Mouse (Mus musculus): Measurements from ENCODE around the gene Hist1h4a. TPM values are rescaled to one million over a fixed set of nuclear protein-coding genes. Genes with fewer than 3 reads are reported as not detected.
"Not testable (repeated sequence)": the region's sequence is repeated elsewhere in the genome, so short reads cannot be mapped to it uniquely, and the experiment has no call there.

The Hist1h4a gene
- 1.1 TPM in 1 of 2 replicates, not detected in the other for polyA plus RNA-seq (2015; fragmentation: Nextera tagmentation; extraction: Ambion mirVana)

DNA sequence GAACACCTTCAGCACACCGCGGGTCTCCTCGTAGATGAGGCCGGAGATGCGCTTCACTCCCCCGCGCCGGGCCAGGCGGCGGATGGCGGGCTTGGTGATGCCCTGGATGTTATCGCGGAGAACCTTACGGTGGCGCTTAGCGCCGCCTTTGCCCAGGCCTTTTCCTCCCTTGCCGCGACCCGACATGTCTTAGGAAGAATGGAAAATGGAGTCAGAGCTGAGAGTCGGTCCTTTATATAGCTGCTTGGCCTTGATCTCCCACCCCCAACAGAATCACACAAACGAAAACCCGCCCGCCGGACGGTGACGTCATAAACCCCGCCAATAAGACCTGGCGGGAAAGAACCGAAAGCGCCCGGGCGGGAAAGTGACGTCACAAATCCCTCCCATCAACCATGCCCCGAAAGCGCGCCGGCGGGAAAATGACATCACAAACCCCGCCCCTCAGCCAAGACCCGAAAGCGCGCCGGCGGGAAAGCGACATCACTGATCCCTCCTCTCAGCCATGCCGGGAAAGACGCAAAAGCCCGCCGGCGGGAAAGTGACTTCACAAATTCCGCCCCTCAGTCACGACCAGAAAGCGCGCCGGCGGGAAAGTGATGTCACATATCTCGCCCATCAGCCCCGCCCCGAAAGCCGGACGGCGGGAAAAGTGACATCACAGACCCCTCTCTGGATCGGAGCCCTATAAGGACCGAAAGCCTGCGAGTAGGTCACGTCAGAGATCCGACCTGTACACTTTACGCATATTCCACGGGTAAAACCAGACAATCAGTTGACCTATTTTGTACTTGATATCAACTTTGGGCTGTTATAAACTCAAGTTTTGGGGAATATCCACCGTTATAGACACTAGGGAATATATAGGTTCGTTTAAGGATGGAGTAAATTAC lies at the start of gene Hist1h4a:
TSS of gene Hist1h4a (minus strand) at position 259 of the 893 bp plus-strand sequence.
- H3K4me3 ChIP-seq, result peak within 1 kb of the TSS; percentile 59
- under 1% methylated on average over 62 of the region's 72 CpGs for WGBS
- H3K27me3 ChIP-seq, result no peaks in the 10 kb centered on the region
- H3K9me3 ChIP-seq, result no peaks in the 10 kb centered on the region
- ATAC-seq (ENCODE audit: low read depth), result peak; percentile 75
- H3K4me2 ChIP-seq, result peak within 1 kb of the TSS; percentile 79
- peak within 1 kb of the TSS; percentile 90 for H3K27ac ChIP-seq (replicated peaks)
- H3K9ac ChIP-seq, result peak within 1 kb of the TSS; percentile 62
- H3K36me3 ChIP-seq, result no peaks in the 10 kb centered on the region
- peaks cover 34% of the 10 kb centered on the region for H3K4me1 ChIP-seq (replicated peaks)

DNA sequence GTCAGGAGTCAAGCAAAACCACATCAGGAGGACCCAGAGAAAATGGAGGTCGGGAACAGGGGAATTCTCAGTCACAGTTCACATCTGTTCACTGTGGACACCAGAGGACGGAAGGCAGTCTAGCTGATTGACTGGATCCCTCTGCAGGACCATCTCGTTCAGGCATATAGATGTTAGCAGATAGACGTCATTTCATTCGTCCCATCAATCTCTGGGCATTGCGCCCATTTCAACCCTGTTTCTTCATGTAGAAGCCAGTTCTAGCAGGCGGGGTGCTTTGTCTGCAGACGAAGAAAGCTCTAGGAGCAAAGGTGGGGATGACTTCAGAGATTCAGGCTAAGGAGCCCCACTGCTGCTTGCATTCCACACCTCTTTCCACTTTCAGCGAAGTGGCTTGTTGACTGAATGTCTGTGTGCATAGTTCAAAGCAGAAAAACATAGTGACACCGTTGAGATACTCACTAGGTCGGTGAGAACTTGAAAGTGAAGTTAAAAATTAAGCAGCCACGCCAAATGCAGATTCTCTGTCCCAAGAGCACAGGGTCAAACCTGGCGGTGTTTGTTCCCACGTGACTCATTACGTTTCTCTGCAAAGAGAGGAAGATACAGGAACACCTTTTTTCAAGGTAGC lies 45.5 kb upstream of the Hist1h4a start, which contains the start of gene Slc17a2:
TSS of gene Slc17a2 (plus strand) at position 572 of the 631 bp plus-strand sequence.
- 89% methylated on average over 15 of the region's 15 CpGs for WGBS
- Histone ChIP-seq H3K27me3 (no peaks in the 10 kb centered on the region), H3K36me3 (no peaks in the 10 kb centered on the region), H3K4me2 (no peak within 1 kb of the TSS), H3K27ac (replicated peaks) (no peak within 1 kb of the TSS), H3K9ac (no peak within 1 kb of the TSS), H3K9me3 (no peaks in the 10 kb centered on the region), H3K4me3 (no peak within 1 kb of the TSS), H3K4me1 (replicated peaks) (no peaks in the 10 kb centered on the region)
- ATAC-seq (ENCODE audit: low read depth), result no peak

DNA sequence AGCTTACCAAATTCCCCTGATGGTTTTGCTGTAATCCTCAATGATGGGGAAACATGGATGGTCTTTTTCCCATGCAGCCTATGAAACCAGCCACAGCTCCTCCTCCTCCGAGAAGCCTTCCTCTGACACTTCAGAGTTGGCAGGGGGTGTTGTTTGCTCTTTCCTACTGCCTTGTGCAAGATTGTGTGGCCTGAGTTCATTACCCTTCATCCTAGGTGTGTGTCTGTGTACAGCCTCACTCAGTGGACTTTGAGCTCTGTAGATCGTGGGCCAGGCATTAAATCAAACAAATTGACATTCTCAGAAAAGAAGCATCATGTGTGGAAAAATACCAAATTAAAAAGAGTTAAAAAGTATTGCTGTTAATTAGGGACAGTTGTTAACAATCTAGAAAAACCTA lies 43.5 kb upstream of the Hist1h4a start:
- 78% methylated on average over 2 of the region's 2 CpGs for WGBS
- no peaks in the 10 kb centered on the region for H3K9me3 ChIP-seq
- H3K4me1 ChIP-seq (replicated peaks), result no peaks in the 10 kb centered on the region
- no peak overlapping the region for H3K4me3 ChIP-seq
- ATAC-seq (ENCODE audit: low read depth), result no peak
- no peak overlapping the region for H3K4me2 ChIP-seq
- no peak overlapping the region for H3K9ac ChIP-seq
- H3K36me3 ChIP-seq, result no peaks in the 10 kb centered on the region
- H3K27me3 ChIP-seq, result no peaks in the 10 kb centered on the region
- no peak overlapping the region for H3K27ac ChIP-seq (replicated peaks)

DNA sequence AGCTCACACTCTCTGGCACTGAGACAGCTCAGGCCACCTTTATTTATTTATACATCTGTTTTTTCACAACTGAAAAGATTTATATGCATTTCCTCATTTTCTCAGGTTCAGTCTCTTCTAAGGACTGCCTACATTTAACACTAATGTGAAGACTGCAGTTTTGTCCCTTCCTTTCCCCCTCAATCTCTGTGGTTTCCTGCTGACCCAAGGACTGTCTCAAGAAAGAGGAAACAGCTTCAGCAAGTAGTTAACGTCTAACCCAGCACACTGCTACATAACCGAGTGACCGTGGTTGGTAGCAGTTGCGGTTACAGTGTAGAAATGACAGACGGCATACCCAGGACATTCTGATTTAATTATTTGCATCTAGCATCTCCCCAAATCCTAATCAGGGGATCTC lies 38.4 kb upstream of the Hist1h4a start:
- Histone ChIP-seq H3K4me2 (no peak overlapping the region), H3K9ac (no peak overlapping the region), H3K27ac (replicated peaks) (no peak overlapping the region), H3K4me3 (no peak overlapping the region), H3K9me3 (no peaks in the 10 kb centered on the region), H3K27me3 (no peaks in the 10 kb centered on the region), H3K36me3 (no peaks in the 10 kb centered on the region), H3K4me1 (replicated peaks) (no peaks in the 10 kb centered on the region)
- ATAC-seq (ENCODE audit: low read depth), result no peak
- 89% methylated on average over 5 of the region's 5 CpGs for WGBS

DNA sequence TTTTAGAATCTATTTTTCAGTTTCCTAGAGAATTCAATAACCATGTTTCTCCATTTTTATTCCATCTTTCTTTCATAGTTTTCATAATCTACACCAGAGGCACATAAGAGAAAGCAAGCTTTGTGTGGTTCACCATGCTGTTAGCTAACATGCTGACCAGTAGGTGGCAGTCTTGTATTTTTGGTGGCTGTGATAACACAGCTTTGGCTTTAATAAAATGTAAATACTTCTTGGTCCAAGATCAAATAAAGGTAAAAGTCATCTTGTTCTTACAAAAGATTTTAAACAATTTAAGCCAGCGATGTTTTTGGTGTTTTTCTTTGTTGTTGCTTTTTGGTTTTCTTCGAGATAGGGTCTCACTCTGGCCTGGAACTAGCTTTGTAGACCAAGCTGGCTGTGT lies 31.5 kb upstream of the Hist1h4a start:
- H3K27me3 ChIP-seq, result no peaks in the 10 kb centered on the region
- no peak overlapping the region for H3K9ac ChIP-seq
- 47% methylated on average over 2 of the region's 2 CpGs for WGBS
- H3K4me3 ChIP-seq, result no peak overlapping the region
- no peaks in the 10 kb centered on the region for H3K36me3 ChIP-seq
- no peaks in the 10 kb centered on the region for H3K4me1 ChIP-seq (replicated peaks)
- no peaks in the 10 kb centered on the region for H3K9me3 ChIP-seq
- H3K4me2 ChIP-seq, result no peak overlapping the region
- no peak overlapping the region for H3K27ac ChIP-seq (replicated peaks)
- no peak for ATAC-seq (ENCODE audit: low read depth)

DNA sequence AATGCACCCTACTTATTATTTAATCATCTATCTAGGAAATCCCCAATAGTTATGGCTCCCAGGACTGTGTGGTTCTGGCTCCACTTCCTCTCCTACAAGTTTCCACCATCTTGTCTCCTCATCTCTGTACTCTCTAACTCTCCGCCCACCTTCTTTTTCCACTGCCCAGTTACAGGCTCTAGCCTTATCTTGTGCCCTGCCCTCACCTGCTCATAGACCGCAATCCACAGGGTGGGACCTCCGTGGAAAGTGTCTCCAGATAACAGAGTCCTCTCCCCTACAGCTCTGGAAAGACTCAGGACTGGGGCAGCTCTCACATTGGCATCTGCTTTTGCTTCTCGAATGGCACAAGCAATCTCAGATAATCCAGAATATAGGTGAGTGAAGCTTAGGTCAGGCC lies 18.0 kb upstream of the Hist1h4a start:
- no peak overlapping the region for H3K9ac ChIP-seq
- H3K36me3 ChIP-seq, result no peaks in the 10 kb centered on the region
- H3K4me2 ChIP-seq, result no peak overlapping the region
- no peak for ATAC-seq (ENCODE audit: low read depth)
- 82% methylated on average over 4 of the region's 4 CpGs for WGBS
- H3K27ac ChIP-seq (replicated peaks), result no peak overlapping the region
- no peak overlapping the region for H3K4me3 ChIP-seq
- no peaks in the 10 kb centered on the region for H3K27me3 ChIP-seq
- H3K4me1 ChIP-seq (replicated peaks), result no peaks in the 10 kb centered on the region
- no peaks in the 10 kb centered on the region for H3K9me3 ChIP-seq

DNA sequence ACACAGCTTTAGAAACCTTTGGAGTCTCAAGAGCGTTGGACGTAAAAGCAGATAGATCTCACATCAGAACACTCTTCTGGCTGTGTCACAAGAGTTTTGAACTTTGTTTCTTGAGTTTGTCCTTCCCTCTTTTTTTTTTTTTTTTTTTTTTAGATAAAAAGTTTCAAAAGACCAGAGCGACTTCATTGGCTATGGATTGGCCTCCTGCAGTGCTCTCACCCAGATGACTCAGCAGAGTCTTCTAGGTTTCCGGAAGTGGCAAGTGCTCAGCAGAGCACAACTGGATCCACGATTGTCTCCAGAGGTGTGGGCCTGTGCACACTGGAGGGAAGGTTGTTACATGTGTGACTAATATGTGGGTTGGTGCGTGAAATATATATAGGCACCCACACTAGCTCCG lies 17.3 kb upstream of the Hist1h4a start:
- ATAC-seq (ENCODE audit: low read depth), result no peak

DNA sequence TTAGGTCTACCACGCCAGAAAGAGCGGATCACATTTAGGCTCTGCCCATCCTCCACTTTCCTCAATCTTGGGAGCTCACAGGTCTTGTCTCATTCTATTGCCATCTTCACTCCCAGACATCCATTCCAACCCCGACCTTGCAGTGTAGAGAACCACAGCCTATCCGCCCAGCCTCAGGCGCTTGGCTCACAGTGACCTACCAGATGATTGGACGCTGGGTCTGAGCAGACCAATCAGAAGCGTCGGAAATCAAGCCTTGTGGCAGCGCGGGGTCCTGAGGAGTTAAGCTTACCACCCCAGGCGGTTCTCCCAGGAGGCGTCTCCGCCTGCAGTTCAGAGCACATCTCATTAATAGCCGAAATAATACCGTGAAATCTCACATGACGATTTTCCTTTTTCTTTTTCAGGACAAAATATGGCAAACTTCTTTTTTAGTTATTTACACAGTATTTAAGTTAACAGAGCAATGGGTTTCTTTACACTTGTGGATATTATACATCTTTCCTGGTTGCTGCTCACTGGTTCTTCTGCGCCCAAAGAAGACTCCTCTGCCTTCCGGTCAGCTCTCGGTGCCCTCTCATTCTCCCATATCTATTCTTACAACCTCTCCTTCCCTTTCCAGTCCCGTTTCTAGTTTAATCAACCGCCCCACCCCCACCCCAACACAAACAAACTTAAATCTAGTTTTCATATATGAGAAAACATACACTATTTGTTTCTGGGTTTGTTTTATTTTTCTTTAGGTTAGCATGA lies 11.7 kb upstream of the Hist1h4a start:
- Histone ChIP-seq H3K4me3 (peak overlapping the region; percentile 6; the same call in 1 of the 2 replicates), H3K27ac (replicated peaks) (no peak overlapping the region), H3K36me3 (no peaks in the 10 kb centered on the region), H3K9me3 (no peaks in the 10 kb centered on the region), H3K4me1 (replicated peaks) (peaks cover 4% of the 10 kb centered on the region), H3K4me2 (peak overlapping the region; percentile 47), H3K27me3 (no peaks in the 10 kb centered on the region), H3K9ac (no peak overlapping the region)
- ATAC-seq (ENCODE audit: low read depth), result peak; percentile 92
- 27% methylated on average over 21 of the region's 21 CpGs for WGBS

More for the DNA sequence above, 17.3 kb upstream of the Hist1h4a start:
- 92% methylated on average over 7 of the region's 7 CpGs for WGBS
- H3K4me2 ChIP-seq, result no peak overlapping the region
- H3K4me3 ChIP-seq, result no peak overlapping the region
- H3K9me3 ChIP-seq, result no peaks in the 10 kb centered on the region
- no peak overlapping the region for H3K27ac ChIP-seq (replicated peaks)
- no peaks in the 10 kb centered on the region for H3K36me3 ChIP-seq
- H3K4me1 ChIP-seq (replicated peaks), result no peaks in the 10 kb centered on the region
- H3K27me3 ChIP-seq, result no peaks in the 10 kb centered on the region
- H3K9ac ChIP-seq, result no peak overlapping the region

DNA sequence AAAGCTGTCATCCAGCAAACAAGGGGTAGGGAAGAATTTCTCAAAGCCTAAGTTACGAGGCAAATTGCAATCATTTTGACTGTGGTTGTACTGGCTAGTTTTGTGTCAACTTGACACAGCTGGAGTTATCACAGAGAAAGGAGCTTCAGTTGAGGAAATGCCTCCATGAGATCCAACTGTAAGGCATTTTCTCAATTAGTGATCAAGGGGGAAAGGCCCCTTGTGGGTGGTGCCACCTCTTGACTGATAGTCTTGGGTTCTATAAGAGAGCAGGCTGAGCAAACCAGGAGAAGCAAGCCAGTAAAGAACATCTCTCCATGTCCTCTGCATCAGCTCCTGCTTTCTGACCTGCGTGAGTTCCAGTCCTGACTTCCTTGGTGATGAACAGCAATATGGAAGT lies 8.6 kb upstream of the Hist1h4a start, which contains the start of gene Trim38:
TSS of gene Trim38 (plus strand) at position 301 of the 400 bp plus-strand sequence.
- not testable (repeated sequence) for ATAC-seq (ENCODE audit: low read depth); H3K27me3 ChIP-seq
- WGBS, result 89% methylated on average over 2 of the region's 2 CpGs

DNA sequence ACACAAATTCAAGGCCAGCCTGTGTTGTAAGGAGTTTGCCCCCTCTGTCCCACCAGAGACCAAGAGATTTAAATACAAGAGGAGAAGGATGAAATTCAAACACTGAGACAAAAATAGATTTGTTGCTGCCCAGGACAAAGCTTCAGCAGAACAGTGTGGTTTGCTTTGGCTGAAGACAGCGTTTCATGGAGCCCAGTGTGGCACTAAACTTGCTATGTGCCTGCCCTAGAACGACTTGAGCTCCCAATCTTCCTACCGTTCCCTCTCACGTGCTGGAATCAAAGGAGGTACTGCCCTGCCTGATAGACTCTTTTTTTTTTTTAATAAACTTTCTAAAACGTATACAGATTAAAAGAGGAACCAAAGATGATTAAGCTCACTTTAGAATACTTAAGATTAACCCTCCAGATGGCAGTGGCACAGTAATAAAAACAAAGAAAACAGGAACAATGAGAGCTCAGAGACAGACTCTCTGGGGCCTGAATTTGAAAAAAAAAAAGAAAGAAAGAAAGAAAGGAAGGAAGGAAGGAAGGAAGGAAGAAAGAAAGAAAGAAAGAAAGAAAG lies 7.9 kb upstream of the Hist1h4a start:
- 50% methylated on average over 5 of the region's 5 CpGs for WGBS
- Histone ChIP-seq H3K4me1 (replicated peaks) (peaks cover 10% of the 10 kb centered on the region), H3K4me2 (no peak overlapping the region), H3K36me3 (no peaks in the 10 kb centered on the region), H3K27me3 (no peaks in the 10 kb centered on the region), H3K9ac (no peak overlapping the region), H3K4me3 (no peak overlapping the region), H3K27ac (replicated peaks) (no peak overlapping the region), H3K9me3 (no peaks in the 10 kb centered on the region)
- no peak for ATAC-seq (ENCODE audit: low read depth)

More for the DNA sequence above, 8.6 kb upstream of the Hist1h4a start, which contains the start of gene Trim38:
- H3K4me2 ChIP-seq; H3K4me1 ChIP-seq (replicated peaks); H3K27ac ChIP-seq (replicated peaks); H3K9ac ChIP-seq; H3K4me3 ChIP-seq; H3K36me3 ChIP-seq; H3K9me3 ChIP-seq: not testable (repeated sequence)

DNA sequence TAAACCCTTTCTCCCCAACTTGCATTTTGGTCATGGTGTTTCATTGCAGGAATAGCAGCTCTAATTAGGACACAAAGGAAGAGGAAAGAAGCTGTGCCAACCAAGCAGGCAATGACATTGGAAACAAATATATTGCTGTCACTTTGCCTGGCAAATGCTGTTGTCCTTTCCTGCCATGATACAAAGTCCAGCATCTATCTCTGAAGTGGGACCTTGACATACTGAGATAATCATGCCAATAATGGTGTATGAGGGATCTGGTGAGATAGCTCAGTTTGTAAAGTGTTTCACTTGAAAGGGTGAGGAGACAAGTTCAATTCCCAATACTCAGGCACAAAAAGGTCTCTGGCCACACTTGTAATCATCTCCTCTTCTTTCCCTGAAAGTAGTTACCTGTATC lies 5.7 kb upstream of the Hist1h4a start:
- ATAC-seq (ENCODE audit: low read depth), result no peak
- Histone ChIP-seq H3K36me3 (no peaks in the 10 kb centered on the region), H3K9me3 (no peaks in the 10 kb centered on the region), H3K4me2 (no peak overlapping the region), H3K27ac (replicated peaks) (no peak overlapping the region), H3K4me1 (replicated peaks) (peaks cover 16% of the 10 kb centered on the region), H3K4me3 (no peak overlapping the region), H3K27me3 (no peaks in the 10 kb centered on the region), H3K9ac (no peak overlapping the region)

DNA sequence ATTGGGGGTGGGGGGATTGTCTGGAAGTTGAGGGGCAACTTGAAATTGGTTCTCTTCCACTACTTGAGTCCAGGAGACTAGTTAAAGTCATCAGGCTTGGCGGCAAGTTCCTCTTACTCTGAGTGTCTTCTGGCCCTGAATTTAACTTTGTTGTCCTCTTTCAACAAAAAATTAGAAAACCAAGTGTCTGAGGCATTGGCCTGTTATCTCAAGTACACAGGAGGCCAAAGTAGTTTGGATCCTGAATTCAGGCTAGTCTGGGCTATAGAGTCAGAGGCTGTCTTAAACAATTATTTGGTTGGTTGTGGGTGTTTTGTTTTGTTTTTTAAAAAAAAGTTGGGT lies 4.1 kb upstream of the Hist1h4a start:
- Histone ChIP-seq H3K4me3 (no peak overlapping the region), H3K4me2 (no peak overlapping the region), H3K9ac (no peak overlapping the region), H3K27ac (replicated peaks) (no peak overlapping the region), H3K4me1 (replicated peaks) (peaks cover 25% of the 10 kb centered on the region), H3K9me3 (no peaks in the 10 kb centered on the region), H3K27me3 (no peaks in the 10 kb centered on the region), H3K36me3 (no peaks in the 10 kb centered on the region)
- no peak for ATAC-seq (ENCODE audit: low read depth)
- whole genome bisulfite sequencing, result 79% methylated on average over 1 of the region's 1 CpGs
